Mouse (Mus musculus): Measurements from ENCODE around the gene Mdm2. TPM values are rescaled to one million over a fixed set of nuclear protein-coding genes. Genes with fewer than 3 reads are reported as not detected.
"Not testable (repeated sequence)": the region's sequence is repeated elsewhere in the genome, so short reads cannot be mapped to it uniquely, and the experiment has no call there.

The Mdm2 gene
- polyA plus RNA-seq (2012; rRNA removed) = 37.2 and 52.6 TPM in 2 replicates

- Histone ChIP-seq H3K27ac (ENCODE audit: insufficient read depth, low read length) (peak within 1 kb of the TSS; percentile 96), H3K27me3 (ENCODE audit: control insufficient read depth, insufficient read depth, low read length) (no peaks in the 10 kb centered on the region), H3K4me3 (ENCODE audit: extremely low read depth, insufficient read depth, insufficient read length) (peak within 1 kb of the TSS; percentile 99), H3K4me1 (ENCODE audit: control insufficient read depth, insufficient read depth, insufficient read length) (no peaks in the 10 kb centered on the region; the same call in 1 of the 2 replicates), H3K36me3 (ENCODE audit: control insufficient read depth, insufficient read depth, low read length) (peaks cover 8% of the 10 kb centered on the region)
- TF ChIP-seq POLR2A (IDR thresholded peaks at IDR 0.05; ENCODE audit: low read depth, low read length) = peak; percentile 68
- peak; percentile 80 for TF ChIP-seq CTCF (IDR thresholded peaks at IDR 0.05; ENCODE audit: extremely low read depth, insufficient read depth, insufficient read length, insufficient replicate concordance)
- peak; percentile 88 to 96 for DNase-seq (ENCODE audit: low read depth in 1 of 2, low spot score in 2 of 2)
- under 1% methylated on average over 52 of the region's 52 CpGs for WGBS
Measured at GRCm38 (mm10) chr10:117710604-117711141, at the start of gene Mdm2. Mdm2 (minus strand) TSS chr10:117710758.

- no peak overlapping the region for H3K27ac ChIP-seq (ENCODE audit: insufficient read depth, low read length)
- peaks cover 7% of the 10 kb centered on the region for H3K4me1 ChIP-seq (ENCODE audit: control insufficient read depth, insufficient read depth, insufficient read length)
- H3K36me3 ChIP-seq (ENCODE audit: control insufficient read depth, insufficient read depth, low read length) = peaks cover 32% of the 10 kb centered on the region
- no peak for DNase-seq (ENCODE audit: low read depth in 1 of 2, low spot score in 2 of 2)
- H3K4me3 ChIP-seq (ENCODE audit: extremely low read depth, insufficient read depth, insufficient read length) = no peak overlapping the region
- no peak for TF ChIP-seq CTCF (IDR thresholded peaks at IDR 0.05; ENCODE audit: extremely low read depth, insufficient read depth, insufficient read length, insufficient replicate concordance)
- TF ChIP-seq POLR2A (IDR thresholded peaks at IDR 0.05; ENCODE audit: low read depth, low read length) = no peak
- WGBS = 90% methylated on average over 10 of the region's 10 CpGs
- no peaks in the 10 kb centered on the region for H3K27me3 ChIP-seq (ENCODE audit: control insufficient read depth, insufficient read depth, low read length)
Measured at GRCm38 (mm10) chr10:117759844-117760630, 49.5 kb upstream of the Mdm2 start.

- WGBS = 93% methylated on average over 18 of the region's 18 CpGs
Measured at GRCm38 (mm10) chr10:117758749-117759727, 48.5 kb upstream of the Mdm2 start.

GRCm38 (mm10) chr10:117758344-117758743 lies 47.8 kb upstream of the Mdm2 start:
- peaks cover 29% of the 10 kb centered on the region for H3K36me3 ChIP-seq (ENCODE audit: control insufficient read depth, insufficient read depth, low read length)

More at GRCm38 (mm10) chr10:117758749-117759727, 48.5 kb upstream of the Mdm2 start:
- DNase-seq (ENCODE audit: low read depth in 1 of 2, low spot score in 2 of 2) = no peak
- no peak overlapping the region for H3K4me3 ChIP-seq (ENCODE audit: extremely low read depth, insufficient read depth, insufficient read length)
- H3K27ac ChIP-seq (ENCODE audit: insufficient read depth, low read length) = no peak overlapping the region
- H3K27me3 ChIP-seq (ENCODE audit: control insufficient read depth, insufficient read depth, low read length) = no peaks in the 10 kb centered on the region
- TF ChIP-seq CTCF (IDR thresholded peaks at IDR 0.05; ENCODE audit: extremely low read depth, insufficient read depth, insufficient read length, insufficient replicate concordance) (no peak), POLR2A (IDR thresholded peaks at IDR 0.05; ENCODE audit: low read depth, low read length) (no peak)
- H3K36me3 ChIP-seq (ENCODE audit: control insufficient read depth, insufficient read depth, low read length) = peaks cover 32% of the 10 kb centered on the region
- H3K4me1 ChIP-seq (ENCODE audit: control insufficient read depth, insufficient read depth, insufficient read length) = peaks cover 10% of the 10 kb centered on the region

GRCm38 (mm10) chr10:117757796-117758342 lies 47.3 kb upstream of the Mdm2 start:
- Histone ChIP-seq H3K27ac (ENCODE audit: insufficient read depth, low read length) (no peak overlapping the region), H3K4me3 (ENCODE audit: extremely low read depth, insufficient read depth, insufficient read length) (no peak overlapping the region), H3K36me3 (ENCODE audit: control insufficient read depth, insufficient read depth, low read length) (peaks cover 26% of the 10 kb centered on the region), H3K27me3 (ENCODE audit: control insufficient read depth, insufficient read depth, low read length) (no peaks in the 10 kb centered on the region), H3K4me1 (ENCODE audit: control insufficient read depth, insufficient read depth, insufficient read length) (peaks cover 10% of the 10 kb centered on the region)
- no peak for TF ChIP-seq POLR2A (IDR thresholded peaks at IDR 0.05; ENCODE audit: low read depth, low read length)
- TF ChIP-seq CTCF (IDR thresholded peaks at IDR 0.05; ENCODE audit: extremely low read depth, insufficient read depth, insufficient read length, insufficient replicate concordance) = no peak
- no peak for DNase-seq (ENCODE audit: low read depth in 1 of 2, low spot score in 2 of 2)
- WGBS = 94% methylated on average over 7 of the region's 7 CpGs

More at GRCm38 (mm10) chr10:117758344-117758743, 47.8 kb upstream of the Mdm2 start:
- 96% methylated on average over 3 of the region's 3 CpGs for whole genome bisulfite sequencing
- H3K27me3 ChIP-seq (ENCODE audit: control insufficient read depth, insufficient read depth, low read length); H3K4me1 ChIP-seq (ENCODE audit: control insufficient read depth, insufficient read depth, insufficient read length); H3K4me3 ChIP-seq (ENCODE audit: extremely low read depth, insufficient read depth, insufficient read length); H3K27ac ChIP-seq (ENCODE audit: insufficient read depth, low read length); DNase-seq (ENCODE audit: low read depth in 1 of 2, low spot score in 2 of 2): not testable (repeated sequence)

- peaks cover 25% of the 10 kb centered on the region for H3K36me3 ChIP-seq (ENCODE audit: control insufficient read depth, insufficient read depth, low read length)
- no peak for DNase-seq (ENCODE audit: low read depth in 1 of 2, low spot score in 2 of 2)
- TF ChIP-seq CTCF (IDR thresholded peaks at IDR 0.05; ENCODE audit: extremely low read depth, insufficient read depth, insufficient read length, insufficient replicate concordance) (no peak), POLR2A (IDR thresholded peaks at IDR 0.05; ENCODE audit: low read depth, low read length) (no peak)
- H3K4me3 ChIP-seq (ENCODE audit: extremely low read depth, insufficient read depth, insufficient read length) = no peak overlapping the region
- H3K27me3 ChIP-seq (ENCODE audit: control insufficient read depth, insufficient read depth, low read length) = no peaks in the 10 kb centered on the region
- H3K4me1 ChIP-seq (ENCODE audit: control insufficient read depth, insufficient read depth, insufficient read length) = peaks cover 10% of the 10 kb centered on the region
- H3K27ac ChIP-seq (ENCODE audit: insufficient read depth, low read length) = no peak overlapping the region
- 98% methylated on average over 1 of the region's 1 CpGs for WGBS
Measured at GRCm38 (mm10) chr10:117757259-117757658, 46.7 kb upstream of the Mdm2 start.
